Mouse (Mus musculus) liver, embryonic 16.5 days (tissue): Measurements from ENCODE around the gene Clca3a1. TPM values are rescaled to one million over a fixed set of nuclear protein-coding genes. Genes with fewer than 3 reads are reported as not detected.

Experiments
- ATAC-seq: fragments of 200-750 bp; cut with Nextera tagmentation; 2 replicates; pipeline ENCODE4 v1.8.0; 2017; ENCODE audit warnings: low read depth, mild to moderate bottlenecking, moderate number of reproducible peaks, moderate library complexity
- H3K27ac ChIP-seq: fragments of 300-500 bp; sonication (generic); 2 replicates; pipeline ENCODE4 v1.5.1; 2014; ENCODE audit warnings: mild to moderate bottlenecking, low read length
- H3K27me3 ChIP-seq: fragments of 300-500 bp; sonication (generic); 2 replicates; pipeline ENCODE4 v1.6.1; 2014; ENCODE audit warnings: low read depth, low read length, mixed read lengths; ENCODE audit not compliant: control insufficient read depth, insufficient read depth
- H3K36me3 ChIP-seq: fragments of 300-500 bp; sonication (generic); 2 replicates; pipeline ENCODE4 v1.6.1; 2014; ENCODE audit warnings: mild to moderate bottlenecking; ENCODE audit not compliant: control insufficient read depth, insufficient read depth
- H3K4me1 ChIP-seq: fragments of 300-500 bp; sonication (generic); 2 replicates; pipeline ENCODE4 v1.6.1; 2014; ENCODE audit warnings: low read depth, low read length, mixed read lengths; ENCODE audit not compliant: control insufficient read depth
- H3K4me2 ChIP-seq: fragments of 300-500 bp; sonication (generic); 2 replicates; pipeline ENCODE4 v1.6.1; 2014; ENCODE audit warnings: low read depth, low read length, mixed read lengths
- H3K4me3 ChIP-seq: fragments of 300-500 bp; sonication (generic); 2 replicates; pipeline ENCODE4 v1.5.1; 2014; ENCODE audit warnings: low read depth, mild to moderate bottlenecking, low read length
- H3K9ac ChIP-seq: fragments of 300-500 bp; sonication (generic); 2 replicates; pipeline ENCODE4 v1.6.1; 2014; ENCODE audit warnings: low read depth, low read length
- H3K9me3 ChIP-seq: fragments of 300-500 bp; sonication (generic); replicated peaks from 2 replicates; pipeline ENCODE4 v1.6.1; 2016; ENCODE audit warnings: low read length; ENCODE audit not compliant: control insufficient read depth
- WGBS: fragments of 180-500 bp; shearing (Covaris S2); extraction: QIAGEN DNeasy Blood & Tissue Kit; methylation state at CpG from one replicate; pipeline ENCODE4 v1.1.7; 2014; ENCODE audit not compliant: insufficient replicate concordance; 5-methylcytosine and 5-hydroxymethylcytosine counted together
- polyA plus RNA-seq: library from polyadenylated mRNA; unstranded; fragments of >200 nt; fragmentation: Nextera tagmentation; extraction: Ambion mirVana; gene quantifications from 2 replicates; pipeline ENCODE4 v1.2.1, GENCODE M21; 2015

The Clca3a1 gene
- polyA plus RNA-seq, 1 experiment from 2014 or later: 4.9 TPM

DNA sequence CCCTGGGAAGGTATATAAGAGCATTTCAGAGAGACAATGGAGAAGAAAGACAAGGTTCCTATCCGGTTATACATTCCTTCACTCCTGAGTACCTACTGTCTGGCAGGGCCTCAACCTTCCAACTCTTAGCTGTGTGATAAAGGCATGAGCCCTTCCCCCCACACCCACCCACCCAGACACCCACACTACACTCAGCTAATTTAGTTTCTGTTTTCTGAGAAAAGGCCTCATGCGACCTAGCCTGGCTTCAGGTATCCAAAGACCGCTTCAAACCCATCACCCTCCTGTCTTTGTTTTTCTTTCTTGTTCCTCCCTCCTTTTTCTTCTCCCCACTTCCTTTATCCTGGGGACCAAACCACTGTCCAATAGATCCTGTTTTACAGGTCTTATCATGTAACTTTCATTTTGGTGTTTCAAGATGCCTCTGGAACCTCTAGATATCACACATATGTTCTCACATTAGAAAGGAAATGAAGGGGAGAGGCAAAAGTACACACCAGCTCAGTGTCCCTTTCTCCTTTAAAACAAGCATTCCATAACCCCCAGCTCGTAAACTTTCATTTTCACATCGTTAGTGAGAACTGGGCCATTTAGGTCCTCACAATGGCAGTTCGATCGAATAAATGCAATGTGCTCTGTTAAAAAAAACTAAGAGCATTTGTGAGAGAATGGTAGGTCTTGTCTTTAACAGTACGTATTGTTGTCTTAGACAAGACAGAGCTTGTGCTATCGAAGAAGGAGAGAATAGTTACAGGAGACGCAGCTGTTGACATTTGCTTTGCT, 39.5 kb downstream of the Clca3a1 start:
- ATAC-seq: no peak
- Histone ChIP-seq H3K27ac (peak overlapping the region; percentile 88), H3K9ac (peak overlapping the region; percentile 58), H3K27me3 (no peaks in the 10 kb centered on the region), H3K4me1 (peaks cover 24% of the 10 kb centered on the region), H3K4me3 (peak overlapping the region; percentile 99), H3K36me3 (no peaks in the 10 kb centered on the region), H3K9me3 (no peaks in the 10 kb centered on the region), H3K4me2 (peak overlapping the region; percentile 88)
- WGBS: 32% methylated on average over 10 of the region's 10 CpGs

DNA sequence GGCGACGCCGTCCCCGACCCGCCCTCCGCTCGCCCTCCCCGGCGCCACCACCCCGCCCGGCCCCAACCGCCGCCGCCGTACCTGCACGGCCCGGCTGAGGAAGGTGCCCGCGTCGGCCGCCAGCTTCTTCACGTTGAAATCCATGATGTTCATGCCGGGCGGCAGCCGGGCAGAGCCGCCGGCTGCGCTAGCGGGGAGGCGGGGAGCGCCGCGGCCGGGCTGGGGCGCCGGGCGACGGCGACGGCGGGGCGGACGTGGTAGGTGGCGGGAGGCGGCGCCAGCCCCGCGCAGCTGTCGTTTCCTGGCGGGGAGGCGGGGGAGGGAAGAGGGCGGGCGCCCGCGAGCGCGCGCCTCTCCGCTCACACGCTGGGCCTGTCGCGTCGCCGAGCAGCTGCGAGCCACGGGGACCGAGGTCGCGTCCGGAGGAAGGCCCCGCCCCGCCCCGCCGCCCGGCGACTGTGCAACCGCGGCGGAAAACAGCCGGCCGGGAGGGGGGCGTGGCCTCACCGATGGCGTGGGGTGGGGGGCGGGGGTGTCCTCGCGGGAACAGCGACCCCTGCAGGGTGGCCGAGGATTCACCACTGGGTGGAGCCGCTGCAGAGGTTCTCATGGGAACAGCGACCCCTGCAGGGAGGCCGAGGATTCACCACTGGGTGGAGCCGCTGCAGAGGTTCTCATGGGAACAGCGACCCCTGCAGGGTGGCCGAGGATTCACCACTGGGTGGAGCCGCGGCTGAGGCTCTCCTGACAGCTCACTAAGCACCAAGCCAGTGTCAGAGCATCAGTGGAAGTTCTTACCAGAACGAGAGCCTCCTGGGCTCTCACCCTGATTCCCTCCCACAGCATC, 40.7 kb downstream of the Clca3a1 start, which contains the start of gene Sh3glb1:
Gene Sh3glb1 (minus strand): TSS at position 435 of the 847 bp plus-strand sequence.
- peak within 1 kb of the TSS; percentile 88 for H3K4me2 ChIP-seq
- ATAC-seq: peak; percentile 87
- H3K27me3 ChIP-seq: no peaks in the 10 kb centered on the region
- peak within 1 kb of the TSS; percentile 100 for H3K27ac ChIP-seq
- WGBS: under 1% methylated on average over 63 of the region's 98 CpGs
- H3K9me3 ChIP-seq: no peaks in the 10 kb centered on the region
- H3K36me3 ChIP-seq: no peaks in the 10 kb centered on the region
- H3K9ac ChIP-seq: peak within 1 kb of the TSS; percentile 99
- H3K4me1 ChIP-seq: peaks cover 30% of the 10 kb centered on the region
- peak within 1 kb of the TSS; percentile 99 for H3K4me3 ChIP-seq

GRCm38 (mm10) chr3:144719088-144719900, 41.5 kb downstream of the Clca3a1 start:
- H3K27me3 ChIP-seq: no peaks in the 10 kb centered on the region
- peaks cover 30% of the 10 kb centered on the region for H3K4me1 ChIP-seq
- no peaks in the 10 kb centered on the region for H3K9me3 ChIP-seq
- WGBS: under 1% methylated on average over 44 of the region's 56 CpGs
- peak; percentile 72 for ATAC-seq
- H3K9ac ChIP-seq: peak overlapping the region; percentile 99
- no peaks in the 10 kb centered on the region for H3K36me3 ChIP-seq
- H3K27ac ChIP-seq: peak overlapping the region; percentile 100
- H3K4me3 ChIP-seq: peak overlapping the region; percentile 99
- H3K4me2 ChIP-seq: peak overlapping the region; percentile 88

DNA sequence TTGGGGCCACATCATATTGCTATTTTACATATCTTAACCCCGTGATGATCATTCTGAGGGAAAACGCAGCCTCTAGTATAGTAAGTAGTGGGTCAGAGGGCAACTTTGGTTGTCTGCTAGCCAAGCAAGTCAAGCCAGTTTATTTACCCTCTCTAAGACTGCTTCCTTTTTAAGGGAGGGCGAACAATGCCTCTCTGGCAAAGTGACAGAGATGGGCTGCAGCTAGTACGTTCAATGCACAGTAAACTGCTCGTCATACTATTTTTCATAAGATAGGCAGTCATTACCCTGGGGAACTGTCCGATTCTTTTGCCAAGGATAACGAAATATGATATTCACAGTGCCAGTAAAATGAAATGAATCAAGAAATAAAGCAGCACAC, 42.1 kb downstream of the Clca3a1 start:
- WGBS: 12% methylated on average over 7 of the region's 7 CpGs

DNA sequence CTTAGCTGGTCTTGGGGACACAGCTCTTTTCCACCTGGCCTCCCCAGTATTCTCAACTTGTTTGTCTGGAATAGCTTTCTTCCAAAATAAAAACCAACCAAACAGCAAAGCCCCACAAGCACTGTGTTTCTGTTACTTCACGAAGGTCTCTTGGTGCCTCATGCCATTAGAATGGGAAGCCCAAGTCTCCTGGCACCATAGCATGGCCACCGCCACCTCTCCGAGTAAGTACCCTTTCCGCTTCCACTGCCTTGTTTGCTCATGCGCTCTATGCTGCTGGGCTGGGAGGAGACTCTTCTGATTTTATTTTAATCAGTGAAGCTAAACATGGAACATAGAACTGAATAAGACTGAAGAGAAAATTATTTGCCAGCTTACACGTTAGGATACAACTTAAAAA, 42.9 kb downstream of the Clca3a1 start:
- Histone ChIP-seq H3K4me3 (peak overlapping the region; percentile 36), H3K27ac (0 out of 2 replicates have a peak overlapping the region, but pooled peaks have one; percentile 10), H3K4me1 (peaks cover 30% of the 10 kb centered on the region), H3K9ac (peak overlapping the region; percentile 51), H3K27me3 (no peaks in the 10 kb centered on the region), H3K9me3 (no peaks in the 10 kb centered on the region), H3K4me2 (peak overlapping the region; percentile 61), H3K36me3 (no peaks in the 10 kb centered on the region)
- ATAC-seq: no peak
- 84% methylated on average over 6 of the region's 6 CpGs for WGBS

More for the DNA sequence above, 42.1 kb downstream of the Clca3a1 start:
- no peak for ATAC-seq
- no peaks in the 10 kb centered on the region for H3K9me3 ChIP-seq
- no peaks in the 10 kb centered on the region for H3K36me3 ChIP-seq
- H3K27ac ChIP-seq: peak overlapping the region; percentile 100
- H3K4me3 ChIP-seq: peak overlapping the region; percentile 99
- no peaks in the 10 kb centered on the region for H3K27me3 ChIP-seq
- H3K9ac ChIP-seq: peak overlapping the region; percentile 99
- peaks cover 30% of the 10 kb centered on the region for H3K4me1 ChIP-seq
- H3K4me2 ChIP-seq: peak overlapping the region; percentile 88

GRCm38 (mm10) chr3:144717121-144717520, 43.7 kb downstream of the Clca3a1 start:
- H3K4me1 ChIP-seq: peaks cover 28% of the 10 kb centered on the region
- H3K9me3 ChIP-seq: no peaks in the 10 kb centered on the region
- H3K27ac ChIP-seq: no peak overlapping the region
- no peak overlapping the region for H3K9ac ChIP-seq
- H3K4me3 ChIP-seq: no peak overlapping the region
- no peaks in the 10 kb centered on the region for H3K27me3 ChIP-seq
- H3K36me3 ChIP-seq: no peaks in the 10 kb centered on the region
- WGBS: 72% methylated on average over 3 of the region's 3 CpGs
- H3K4me2 ChIP-seq: no peak overlapping the region
- ATAC-seq: no peak

GRCm38 (mm10) chr3:144715901-144716300, 44.9 kb downstream of the Clca3a1 start:
- no peak overlapping the region for H3K27ac ChIP-seq
- ATAC-seq: no peak

DNA sequence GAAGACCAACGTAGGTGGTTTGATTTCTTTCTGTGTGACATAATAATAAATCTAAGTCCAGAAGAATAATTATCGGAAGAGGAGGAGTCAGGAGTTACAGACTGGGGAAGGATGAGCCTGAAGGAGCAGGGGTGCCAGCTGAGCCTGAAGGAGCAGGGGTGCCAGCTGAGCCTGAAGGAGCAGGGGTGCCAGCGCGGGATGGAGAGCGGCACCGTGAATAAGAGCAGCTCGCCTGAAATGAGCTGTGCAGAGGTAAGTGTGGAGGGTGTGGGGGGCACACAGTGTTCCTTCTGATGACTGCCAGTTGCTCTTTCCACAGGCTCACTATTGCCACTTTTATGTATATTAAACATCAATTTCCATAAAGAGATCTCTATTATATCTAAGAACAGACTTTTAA, 45.7 kb downstream of the Clca3a1 start:
- H3K4me3 ChIP-seq: no peak overlapping the region
- 89% methylated on average over 7 of the region's 7 CpGs for WGBS
- H3K27me3 ChIP-seq: no peaks in the 10 kb centered on the region
- H3K4me2 ChIP-seq: no peak overlapping the region
- peaks cover 11% of the 10 kb centered on the region for H3K36me3 ChIP-seq
- no peak for ATAC-seq
- no peak overlapping the region for H3K27ac ChIP-seq
- peaks cover 16% of the 10 kb centered on the region for H3K4me1 ChIP-seq
- H3K9me3 ChIP-seq: no peaks in the 10 kb centered on the region
- H3K9ac ChIP-seq: no peak overlapping the region

More at GRCm38 (mm10) chr3:144715901-144716300, 44.9 kb downstream of the Clca3a1 start:
- 47% methylated on average over 9 of the region's 9 CpGs for WGBS
- Histone ChIP-seq H3K36me3 (peaks cover 9% of the 10 kb centered on the region), H3K4me2 (no peak overlapping the region; the same call in 1 of the 2 replicates), H3K9ac (no peak overlapping the region), H3K9me3 (no peaks in the 10 kb centered on the region), H3K4me1 (peaks cover 20% of the 10 kb centered on the region), H3K27me3 (no peaks in the 10 kb centered on the region), H3K4me3 (no peak overlapping the region)
